Mouse (Mus musculus) MEL (cell line): ENCODE measurements at regions not wholly inside any gene's neighbourhood (a gene's known extent, or its start where the extent isn't known, plus 50 kb on each side); places are given as distances from the start of the nearest gene placed in this dataset.
"Not testable (repeated sequence)": the region's sequence is repeated elsewhere in the genome, so short reads cannot be mapped to it uniquely, and the experiment has no call there.

ENCODE experiments used
- DNase-seq: peaks from one replicate; pipeline ENCODE4 v3.0.0; 2011; ENCODE audit warnings: low read depth, low spot score
- H3K27ac ChIP-seq: 2 replicates; pipeline ENCODE4 v1.5.1; 2012; ENCODE audit warnings: low read depth, mild to moderate bottlenecking, control low read depth, low read length, moderate library complexity; ENCODE audit not compliant: control insufficient read depth
- H3K27me3 ChIP-seq, 2 experiments: fragments of 150-350 bp in 1 of 2; sonication (generic) in 1 of 2; 2 replicates each; pipeline ENCODE4 v1.6.1; 2012; ENCODE audit warnings: low read length in 2 of 2, mild to moderate bottlenecking in 2 of 2, improper control_type of control experiment in 1 of 2, moderate library complexity in 1 of 2; ENCODE audit not compliant: insufficient read depth in 2 of 2, control insufficient read depth in 1 of 2
- H3K36me3 ChIP-seq, 2 experiments: 2 replicates each; pipeline ENCODE4 v1.6.1; 2012 to 2014; ENCODE audit warnings: low read length in 2 of 2, improper control_type of control experiment in 1 of 2, inconsistent platforms in 1 of 2, mild to moderate bottlenecking in 1 of 2; ENCODE audit not compliant: insufficient read depth in 2 of 2, control insufficient read depth in 1 of 2
- H3K4me1 ChIP-seq, 2 experiments: fragments of 150-350 bp in 1 of 2; sonication (generic) in 1 of 2; 2 replicates each; pipeline ENCODE4 v1.6.1; 2012; ENCODE audit warnings: low read length in 2 of 2, improper control_type of control experiment in 1 of 2, mild to moderate bottlenecking in 1 of 2; ENCODE audit not compliant: insufficient read depth in 2 of 2, control insufficient read depth in 1 of 2
- H3K4me3 ChIP-seq, 2 experiments: fragments of 150-350 bp in 1 of 2; sonication (generic) in 1 of 2; 2 replicates each; pipeline ENCODE4 v1.5.1; 2012; ENCODE audit warnings: low read depth in 2 of 2, low read length in 2 of 2, mild to moderate bottlenecking in 2 of 2, moderate library complexity in 2 of 2, control low read depth in 1 of 2, improper control_type of control experiment in 1 of 2; ENCODE audit not compliant: control insufficient read depth in 1 of 2, insufficient read depth in 1 of 2
- H3K79me2 ChIP-seq: 2 replicates; pipeline ENCODE4 v1.6.1; 2012; ENCODE audit warnings: mild to moderate bottlenecking, low read length, moderate library complexity; ENCODE audit not compliant: control insufficient read depth, poor library complexity, insufficient read depth
- H3K9ac ChIP-seq: 2 replicates; pipeline ENCODE4 v1.6.1; 2012; ENCODE audit warnings: low read depth, mild to moderate bottlenecking, control low read depth, low read length, moderate library complexity; ENCODE audit not compliant: control insufficient read depth, poor library complexity, severe bottlenecking
- H3K9me3 ChIP-seq: fragments of 150-350 bp; sonication (generic); replicated peaks from 2 replicates; pipeline ENCODE4 v1.6.1; 2012; ENCODE audit warnings: mild to moderate bottlenecking, low read length, improper control_type of control experiment, moderate library complexity; ENCODE audit not compliant: insufficient read depth
- CTCF ChIP-seq, 3 experiments: IDR thresholded peaks in 2 of 3; conservative IDR thresholded peaks in 1 of 3; 2 replicates each; pipeline ENCODE4 v1.5.1; 2011 to 2012; ENCODE audit warnings: low read length in 3 of 3, low read depth in 2 of 3, mild to moderate bottlenecking in 2 of 3, improper control_type of control experiment in 1 of 3, inconsistent platforms in 1 of 3, mixed read lengths in 1 of 3, moderate library complexity in 1 of 3; ENCODE audit not compliant: control insufficient read depth in 1 of 3, insufficient read depth in 1 of 3, poor library complexity in 1 of 3, severe bottlenecking in 1 of 3
- HCFC1 ChIP-seq: IDR thresholded peaks from 2 replicates; pipeline ENCODE4 v1.6.1; 2012; ENCODE audit warnings: low read depth, mild to moderate bottlenecking, inconsistent platforms, low read length, improper control_type of control experiment, moderate library complexity
- JUND ChIP-seq: IDR thresholded peaks from 2 replicates; pipeline ENCODE4 v1.6.1; 2011; ENCODE audit warnings: low read depth, mild to moderate bottlenecking, improper control_type of control experiment, low read length
- MXI1 ChIP-seq: IDR thresholded peaks from 2 replicates; pipeline ENCODE4 v1.6.1; 2011; ENCODE audit warnings: mild to moderate bottlenecking, low read depth, low read length, improper control_type of control experiment
- MYC ChIP-seq: IDR thresholded peaks from 2 replicates; pipeline ENCODE4 v1.6.1; 2011; ENCODE audit warnings: low read depth, mild to moderate bottlenecking, low read length, improper control_type of control experiment, moderate library complexity
- NRF1 ChIP-seq: IDR thresholded peaks from 2 replicates; pipeline ENCODE4 v1.6.1; 2014; ENCODE audit warnings: low read depth, mild to moderate bottlenecking, inconsistent platforms, low read length, improper control_type of control experiment, moderate library complexity; ENCODE audit not compliant: poor library complexity, insufficient read depth, severe bottlenecking
- SMC3 ChIP-seq: IDR thresholded peaks from 2 replicates; pipeline ENCODE4 v1.6.1; 2011; ENCODE audit warnings: low read depth, low read length, improper control_type of control experiment
- ZMIZ1 ChIP-seq: IDR thresholded peaks from 2 replicates; pipeline ENCODE4 v1.6.1; 2012; ENCODE audit warnings: low read depth, mild to moderate bottlenecking, inconsistent platforms, low read length, improper control_type of control experiment, moderate library complexity

DNA sequence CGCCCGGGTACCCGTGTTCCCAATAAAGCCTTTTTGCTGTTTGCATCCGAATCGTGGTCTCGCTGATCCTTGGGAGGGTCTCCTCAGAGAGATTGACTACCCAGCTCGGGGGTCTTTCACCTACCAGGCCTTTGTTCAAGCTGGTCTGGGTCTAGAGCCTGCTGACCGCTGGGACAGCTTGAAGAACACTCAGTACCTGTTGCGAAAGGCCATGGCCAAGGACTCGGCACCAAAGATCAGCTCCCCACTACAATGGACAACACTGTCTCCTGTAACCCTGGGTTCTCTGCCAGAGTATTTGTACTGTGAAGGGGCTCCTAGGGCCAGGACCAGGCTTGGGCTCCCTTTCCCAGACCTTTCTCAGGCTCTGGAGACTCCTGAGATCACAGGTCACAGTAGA lies 55.1 kb upstream of the Fcho1 start:
- H3K4me1 ChIP-seq, H3K9me3 ChIP-seq, H3K27me3 ChIP-seq, H3K79me2 ChIP-seq, DNase-seq, H3K9ac ChIP-seq, H3K27ac ChIP-seq, H3K36me3 ChIP-seq, H3K4me3 ChIP-seq: not testable (repeated sequence)

GRCm38 (mm10) chr8:71779824-71780223 lies 54.3 kb upstream of the Fcho1 start:
- not testable (repeated sequence) for H3K4me1 ChIP-seq, H3K9ac ChIP-seq, H3K9me3 ChIP-seq, H3K27ac ChIP-seq, H3K79me2 ChIP-seq, H3K36me3 ChIP-seq, H3K4me3 ChIP-seq, DNase-seq, H3K27me3 ChIP-seq

- H3K9ac ChIP-seq, H3K27ac ChIP-seq, H3K27me3 ChIP-seq, H3K36me3 ChIP-seq, H3K4me1 ChIP-seq, H3K9me3 ChIP-seq, DNase-seq, H3K4me3 ChIP-seq, H3K79me2 ChIP-seq: not testable (repeated sequence)
These were observed 53.9 kb upstream of the Fcho1 start for GRCm38 (mm10) chr8:71779380-71779779.

GRCm38 (mm10) chr8:71778916-71779315 lies 53.4 kb upstream of the Fcho1 start:
- TF ChIP-seq ZMIZ1 = no peak
- no peak for TF ChIP-seq HCFC1
- TF ChIP-seq CTCF (IDR thresholded peaks at IDR 0.05 in 2 of 3, conservative IDR thresholded peaks at IDR 0.05 in 1 of 3; ENCODE audit: control insufficient read depth in 1 of 3, insufficient read depth in 1 of 3, low read depth in 2 of 3, low read length in 3 of 3, poor library complexity in 1 of 3, severe bottlenecking in 1 of 3) = no peak
- no peak for TF ChIP-seq MXI1
- no peak for TF ChIP-seq MYC
- no peak for TF ChIP-seq JUND
- no peak for TF ChIP-seq SMC3
- no peak for TF ChIP-seq NRF1
- TF ChIP-seq, all 39 proteins: peak for 0
- no peak overlapping the region for H3K9ac ChIP-seq
- H3K79me2 ChIP-seq = no peaks in the 10 kb centered on the region
- no peaks in the 10 kb centered on the region for H3K27me3 ChIP-seq
- H3K4me1 ChIP-seq = no peaks in the 10 kb centered on the region
- H3K27ac ChIP-seq = no peak overlapping the region
- H3K36me3 ChIP-seq = no peaks in the 10 kb centered on the region
- H3K9me3 ChIP-seq = no peaks in the 10 kb centered on the region
- H3K4me3 ChIP-seq = no peak overlapping the region
- no peak for DNase-seq
